Mouse (Mus musculus) midbrain, embryonic 15.5 days (tissue): ENCODE results near the gene Wdr11. TPM values are rescaled to one million over a fixed set of nuclear protein-coding genes. Genes with fewer than 3 reads are reported as not detected.

Experiments used
- ATAC-seq: fragments of 200-750 bp; cut with Nextera tagmentation; replicated peaks from 2 replicates; pipeline ENCODE4 v1.8.0; 2017; ENCODE audit warnings: moderate TSS enrichment
- H3K27ac ChIP-seq: fragments of 300-500 bp; sonication (generic); 2 replicates; pipeline ENCODE4 v1.5.1; 2015; ENCODE audit warnings: mild to moderate bottlenecking, inconsistent platforms
- H3K27me3 ChIP-seq: fragments of 300-500 bp; sonication (generic); replicated peaks from 2 replicates; pipeline ENCODE4 v1.6.1; 2015; ENCODE audit warnings: inconsistent platforms
- H3K36me3 ChIP-seq: fragments of 300-500 bp; sonication (generic); replicated peaks from 2 replicates; pipeline ENCODE4 v1.6.1; 2015; ENCODE audit warnings: inconsistent platforms
- H3K4me1 ChIP-seq: fragments of 300-500 bp; sonication (generic); 2 replicates; pipeline ENCODE4 v1.6.1; 2015; ENCODE audit warnings: inconsistent platforms
- H3K4me2 ChIP-seq: fragments of 300-500 bp; sonication (generic); 2 replicates; pipeline ENCODE4 v1.6.1; 2015; ENCODE audit warnings: inconsistent platforms, mild to moderate bottlenecking, moderate library complexity
- H3K4me3 ChIP-seq: fragments of 300-500 bp; sonication (generic); 2 replicates; pipeline ENCODE4 v1.5.1; 2015; ENCODE audit warnings: mild to moderate bottlenecking, inconsistent platforms
- H3K9ac ChIP-seq: fragments of 300-500 bp; sonication (generic); 2 replicates; pipeline ENCODE4 v1.6.1; 2015; ENCODE audit warnings: mild to moderate bottlenecking, inconsistent platforms
- H3K9me3 ChIP-seq: fragments of 300-500 bp; sonication (generic); 2 replicates; pipeline ENCODE4 v1.6.1; 2016; ENCODE audit warnings: inconsistent platforms
- WGBS: fragments of 180-500 bp; shearing (Covaris S2); methylation state at CpG from one replicate; pipeline ENCODE4 v1.1.7; 2015; ENCODE audit warnings: mixed read lengths; 5-methylcytosine and 5-hydroxymethylcytosine counted together
- polyA plus RNA-seq: library from polyadenylated mRNA; unstranded; fragments of >200 nt; fragmentation: Nextera tagmentation; extraction: Ambion mirVana; gene quantifications from 2 replicates; pipeline ENCODE4 v1.2.1, GENCODE M21; 2015

Wdr11 gene
- polyA plus RNA-seq, 1 experiment from 2014 or later = 40.3 TPM

GRCm38 (mm10) chr7:129673776-129674175 lies 82.1 kb downstream of the Wdr11 start:
- no peaks in the 10 kb centered on the region for H3K36me3 ChIP-seq
- H3K9ac ChIP-seq = no peak overlapping the region
- H3K27ac ChIP-seq = no peak overlapping the region
- H3K4me1 ChIP-seq = no peaks in the 10 kb centered on the region
- H3K4me2 ChIP-seq = no peak overlapping the region
- no peak overlapping the region for H3K4me3 ChIP-seq
- H3K27me3 ChIP-seq = no peaks in the 10 kb centered on the region
- ATAC-seq = no peak
- H3K9me3 ChIP-seq = no peaks in the 10 kb centered on the region
- WGBS = 44% methylated on average over 9 of the region's 9 CpGs

- Histone ChIP-seq H3K27me3 (no peaks in the 10 kb centered on the region), H3K36me3 (no peaks in the 10 kb centered on the region), H3K4me3 (no peak overlapping the region), H3K4me2 (no peak overlapping the region), H3K9me3 (no peaks in the 10 kb centered on the region), H3K4me1 (no peaks in the 10 kb centered on the region), H3K9ac (no peak overlapping the region), H3K27ac (no peak overlapping the region)
- 75% methylated on average over 4 of the region's 4 CpGs for WGBS
- no peak for ATAC-seq
These were observed 82.9 kb downstream of the Wdr11 start for GRCm38 (mm10) chr7:129674558-129674957.

- ATAC-seq = no peak
- H3K4me2 ChIP-seq = no peak overlapping the region
- 0 out of 2 replicates have a peak, but pooled peaks cover 3% of the 10 kb centered on the region for H3K27me3 ChIP-seq
- 91% methylated on average over 6 of the region's 6 CpGs for WGBS
- H3K9me3 ChIP-seq = no peaks in the 10 kb centered on the region
- H3K4me1 ChIP-seq = no peaks in the 10 kb centered on the region
- H3K4me3 ChIP-seq = no peak overlapping the region
- H3K9ac ChIP-seq = no peak overlapping the region
- H3K36me3 ChIP-seq = no peaks in the 10 kb centered on the region
- H3K27ac ChIP-seq = no peak overlapping the region
These were observed 84.2 kb downstream of the Wdr11 start for GRCm38 (mm10) chr7:129675852-129676251.

- Histone ChIP-seq H3K27ac (no peak overlapping the region), H3K9ac (no peak overlapping the region), H3K4me1 (no peaks in the 10 kb centered on the region), H3K9me3 (no peaks in the 10 kb centered on the region), H3K4me3 (no peak overlapping the region), H3K36me3 (no peaks in the 10 kb centered on the region), H3K27me3 (0 out of 2 replicates have a peak, but pooled peaks cover 6% of the 10 kb centered on the region), H3K4me2 (no peak overlapping the region)
- WGBS = 79% methylated on average over 4 of the region's 4 CpGs
- no peak for ATAC-seq
These were observed 85.5 kb downstream of the Wdr11 start for GRCm38 (mm10) chr7:129677141-129677540.

- no peaks in the 10 kb centered on the region for H3K9me3 ChIP-seq
- no peak for ATAC-seq
- no peak overlapping the region for H3K9ac ChIP-seq
- no peak overlapping the region for H3K27ac ChIP-seq
- H3K27me3 ChIP-seq = 0 out of 2 replicates have a peak, but pooled peaks cover 6% of the 10 kb centered on the region
- 65% methylated on average over 8 of the region's 8 CpGs for WGBS
- H3K4me3 ChIP-seq = no peak overlapping the region
- no peak overlapping the region for H3K4me2 ChIP-seq
- no peaks in the 10 kb centered on the region for H3K4me1 ChIP-seq
- H3K36me3 ChIP-seq = no peaks in the 10 kb centered on the region
These were observed 86.8 kb downstream of the Wdr11 start for GRCm38 (mm10) chr7:129678431-129678830.

GRCm38 (mm10) chr7:129678972-129679371 lies 87.3 kb downstream of the Wdr11 start:
- ATAC-seq = no peak

GRCm38 (mm10) chr7:129680534-129681210 lies 89.0 kb downstream of the Wdr11 start:
- H3K27me3 ChIP-seq = 0 out of 2 replicates have a peak, but pooled peaks cover 6% of the 10 kb centered on the region
- no peaks in the 10 kb centered on the region for H3K9me3 ChIP-seq
- H3K9ac ChIP-seq = no peak overlapping the region
- no peak overlapping the region for H3K4me3 ChIP-seq
- no peak overlapping the region for H3K4me2 ChIP-seq
- no peak overlapping the region for H3K27ac ChIP-seq
- H3K4me1 ChIP-seq = no peaks in the 10 kb centered on the region
- WGBS = 45% methylated on average over 10 of the region's 10 CpGs
- ATAC-seq = no peak
- H3K36me3 ChIP-seq = no peaks in the 10 kb centered on the region

More at GRCm38 (mm10) chr7:129678972-129679371, 87.3 kb downstream of the Wdr11 start:
- Histone ChIP-seq H3K4me2 (no peak overlapping the region), H3K27me3 (0 out of 2 replicates have a peak, but pooled peaks cover 6% of the 10 kb centered on the region), H3K4me3 (no peak overlapping the region), H3K9me3 (no peaks in the 10 kb centered on the region), H3K27ac (no peak overlapping the region), H3K9ac (no peak overlapping the region), H3K4me1 (no peaks in the 10 kb centered on the region), H3K36me3 (no peaks in the 10 kb centered on the region)
- 54% methylated on average over 8 of the region's 8 CpGs for WGBS

- Histone ChIP-seq H3K9ac (no peak overlapping the region), H3K4me1 (no peaks in the 10 kb centered on the region), H3K27me3 (0 out of 2 replicates have a peak, but pooled peaks cover 6% of the 10 kb centered on the region), H3K9me3 (no peaks in the 10 kb centered on the region), H3K27ac (no peak overlapping the region), H3K36me3 (no peaks in the 10 kb centered on the region), H3K4me3 (no peak overlapping the region), H3K4me2 (no peak overlapping the region)
- ATAC-seq = no peak
- WGBS = 78% methylated on average over 3 of the region's 3 CpGs
These were observed 90.9 kb downstream of the Wdr11 start for GRCm38 (mm10) chr7:129682525-129682924.

- H3K4me2 ChIP-seq = no peak overlapping the region
- H3K4me3 ChIP-seq = no peak overlapping the region
- ATAC-seq = no peak
- no peak overlapping the region for H3K27ac ChIP-seq
- 76% methylated on average over 5 of the region's 5 CpGs for WGBS
- H3K27me3 ChIP-seq = 0 out of 2 replicates have a peak, but pooled peaks cover 6% of the 10 kb centered on the region
- H3K4me1 ChIP-seq = no peaks in the 10 kb centered on the region
- no peak overlapping the region for H3K9ac ChIP-seq
- no peaks in the 10 kb centered on the region for H3K9me3 ChIP-seq
- H3K36me3 ChIP-seq = no peaks in the 10 kb centered on the region
These were observed 93.7 kb downstream of the Wdr11 start for GRCm38 (mm10) chr7:129685326-129685725.
